Mouse (Mus musculus) right cerebral cortex, postnatal 14 days (tissue): ENCODE measurements around the gene Prl3b1.

Experiments
- DNase-seq: peaks from one replicate; pipeline ENCODE4 v3.0.0; 2022

Gene Prl3b1

GRCm38 (mm10) chr13:27241547-27241946, at the start of gene Prl3b1:
Gene Prl3b1 (plus strand): TSS chr13:27241847.
- no peak for DNase-seq

DNA sequence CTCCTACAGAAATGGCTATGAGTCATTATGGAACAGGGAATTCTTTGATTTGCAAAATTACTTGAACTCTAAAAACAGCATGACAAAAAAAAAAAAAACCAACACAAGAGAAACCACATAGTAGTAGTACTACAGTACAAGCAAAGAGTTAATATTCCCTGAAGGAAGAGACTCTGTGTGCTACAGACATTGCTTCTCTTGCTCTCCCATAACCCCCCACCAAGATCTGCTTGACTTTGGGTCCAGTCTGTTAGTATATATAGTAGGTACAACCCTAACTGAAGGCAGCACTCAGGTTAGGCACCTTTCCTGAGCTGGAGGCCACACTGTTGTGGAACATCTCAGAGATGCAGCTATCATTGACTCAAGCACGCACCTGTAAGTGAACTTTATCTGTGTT, 45.3 kb upstream of the Prl3b1 start, which contains the start of gene Prl3c1:
Gene Prl3c1, plus strand, starts transcription at position 301 of the 400 bp plus-strand sequence.
- DNase-seq: no peak

- DNase-seq: no peak
Measured at GRCm38 (mm10) chr13:27259136-27259535, 17.5 kb downstream of the Prl3b1 start, which contains the start of gene Prl3a1. Gene Prl3a1 (plus strand): TSS chr13:27259436.
